Mouse (Mus musculus): ENCODE data around the gene Celf2. TPM values are rescaled to one million over a fixed set of nuclear protein-coding genes. Genes with fewer than 3 reads are reported as not detected.

The Celf2 gene
- polyA plus RNA-seq, 1 experiment, result 68.7 TPM

DNA sequence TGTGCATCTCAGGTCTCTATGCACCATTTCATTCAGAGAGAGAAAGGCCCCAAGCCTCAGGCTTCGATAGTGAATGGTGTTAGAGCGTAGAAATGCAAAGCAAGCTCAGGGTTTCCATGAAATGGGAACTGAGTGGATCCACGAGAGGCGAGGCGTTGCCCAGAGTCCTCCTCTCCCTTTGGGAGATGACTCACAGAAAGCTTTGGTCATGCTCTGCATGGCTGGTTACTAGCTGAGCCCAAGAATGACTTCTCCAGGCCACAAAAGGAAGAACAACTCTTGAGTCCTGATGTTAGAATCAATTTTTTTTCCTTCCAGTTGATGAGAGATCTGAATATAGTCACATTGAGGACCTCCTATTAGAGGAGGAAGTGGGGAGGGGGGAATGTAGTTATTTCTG, 496.2 kb downstream of the Celf2 start:
- Histone ChIP-seq H3K4me3 (replicated peaks; ENCODE audit: insufficient read depth, low read depth, low read length) (no peak overlapping the region), H3K27me3 (ENCODE audit: control insufficient read depth, insufficient read depth, low read length) (no peaks in the 10 kb centered on the region), H3K27ac (ENCODE audit: insufficient read depth, low read length) (no peak overlapping the region), H3K4me1 (ENCODE audit: control insufficient read depth, insufficient read depth, low read length) (no peaks in the 10 kb centered on the region)
- 92% methylated on average over 5 of the region's 5 CpGs for WGBS
- DNase-seq, result no peak
- TF ChIP-seq CTCF (IDR thresholded peaks at IDR 0.05; ENCODE audit: borderline replicate concordance, insufficient read depth, low read depth, low read length) (no peak), POLR2A (IDR thresholded peaks at IDR 0.05; ENCODE audit: borderline replicate concordance, insufficient read depth, low read length) (no peak)

DNA sequence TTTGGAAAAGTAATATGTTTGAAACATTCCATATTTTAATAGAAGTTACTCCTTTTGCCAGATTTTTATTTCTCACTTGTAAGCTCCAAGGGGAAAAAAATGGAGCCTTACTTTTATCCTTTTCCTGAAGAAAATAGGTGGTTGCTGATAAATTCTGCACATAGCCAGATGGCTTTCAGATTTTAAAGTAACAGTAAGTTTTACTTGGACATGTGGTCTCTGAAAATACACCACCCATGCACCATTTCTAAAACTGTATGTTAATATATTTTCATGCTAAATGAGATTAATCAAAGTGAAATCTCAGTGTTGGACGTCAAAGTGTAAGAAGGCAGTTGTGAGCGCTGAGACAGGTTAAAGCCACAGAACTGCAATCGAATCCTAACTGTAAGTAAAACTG, 502.5 kb downstream of the Celf2 start:
- H3K27ac ChIP-seq (ENCODE audit: insufficient read depth, low read length), result no peak overlapping the region
- TF ChIP-seq POLR2A (IDR thresholded peaks at IDR 0.05; ENCODE audit: borderline replicate concordance, insufficient read depth, low read length) (no peak), CTCF (IDR thresholded peaks at IDR 0.05; ENCODE audit: borderline replicate concordance, insufficient read depth, low read depth, low read length) (no peak)
- H3K27me3 ChIP-seq (ENCODE audit: control insufficient read depth, insufficient read depth, low read length), result no peaks in the 10 kb centered on the region
- H3K4me3 ChIP-seq (replicated peaks; ENCODE audit: insufficient read depth, low read depth, low read length), result no peak overlapping the region
- H3K4me1 ChIP-seq (ENCODE audit: control insufficient read depth, insufficient read depth, low read length), result peaks cover under 1% of the 10 kb centered on the region; the same call in 1 of the 2 replicates
- no peak for DNase-seq
- WGBS, result 91% methylated on average over 3 of the region's 3 CpGs

DNA sequence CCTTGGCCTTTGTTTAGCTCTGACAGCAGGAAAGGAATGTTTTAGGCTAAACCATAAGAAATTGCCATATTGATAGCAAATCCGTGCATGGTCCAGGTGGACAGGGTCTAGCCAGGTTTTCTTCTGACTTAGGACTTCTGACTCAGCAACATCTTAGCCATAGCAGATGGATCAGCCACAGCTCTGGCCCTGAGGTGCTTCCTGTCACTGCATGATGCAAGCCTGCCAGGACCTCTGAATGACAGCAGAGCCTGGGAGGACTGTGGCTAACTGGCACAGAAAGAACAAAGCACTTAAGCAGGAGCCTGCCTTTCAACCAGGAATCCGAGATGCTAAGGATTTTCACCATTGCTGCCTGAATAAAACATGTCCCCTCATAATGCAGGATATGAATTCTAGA, 507.4 kb downstream of the Celf2 start:
- Histone ChIP-seq H3K4me3 (replicated peaks; ENCODE audit: insufficient read depth, low read depth, low read length) (no peak overlapping the region), H3K27ac (ENCODE audit: insufficient read depth, low read length) (no peak overlapping the region), H3K4me1 (ENCODE audit: control insufficient read depth, insufficient read depth, low read length) (peaks cover 7% of the 10 kb centered on the region; the same call in 1 of the 2 replicates), H3K27me3 (ENCODE audit: control insufficient read depth, insufficient read depth, low read length) (no peaks in the 10 kb centered on the region)
- TF ChIP-seq POLR2A (IDR thresholded peaks at IDR 0.05; ENCODE audit: borderline replicate concordance, insufficient read depth, low read length), result no peak
- TF ChIP-seq CTCF (IDR thresholded peaks at IDR 0.05; ENCODE audit: borderline replicate concordance, insufficient read depth, low read depth, low read length), result no peak
- DNase-seq, result peak; percentile 78 to 93
- WGBS, result 12% methylated on average over 2 of the region's 2 CpGs

DNA sequence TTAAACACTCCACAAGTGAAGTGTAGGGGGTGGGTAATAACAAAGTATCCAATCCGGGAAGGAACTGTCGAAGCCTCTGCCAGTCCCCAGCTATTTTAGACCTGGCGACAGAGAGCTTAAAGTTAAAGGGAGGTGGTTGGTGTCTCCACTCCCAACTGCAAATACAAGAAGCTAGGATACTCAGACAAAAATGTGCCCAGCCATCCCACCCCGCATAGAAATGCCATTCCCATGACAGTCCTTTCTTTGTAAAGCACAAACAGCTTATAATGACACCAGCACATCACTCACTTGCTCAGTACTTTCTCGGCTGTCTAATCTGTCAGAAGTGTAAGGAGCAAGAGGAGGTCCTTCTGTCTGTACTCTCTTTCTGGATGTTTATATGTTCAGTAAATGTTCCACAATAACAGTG, 518.3 kb downstream of the Celf2 start:
- 67% methylated on average over 5 of the region's 5 CpGs for WGBS

DNA sequence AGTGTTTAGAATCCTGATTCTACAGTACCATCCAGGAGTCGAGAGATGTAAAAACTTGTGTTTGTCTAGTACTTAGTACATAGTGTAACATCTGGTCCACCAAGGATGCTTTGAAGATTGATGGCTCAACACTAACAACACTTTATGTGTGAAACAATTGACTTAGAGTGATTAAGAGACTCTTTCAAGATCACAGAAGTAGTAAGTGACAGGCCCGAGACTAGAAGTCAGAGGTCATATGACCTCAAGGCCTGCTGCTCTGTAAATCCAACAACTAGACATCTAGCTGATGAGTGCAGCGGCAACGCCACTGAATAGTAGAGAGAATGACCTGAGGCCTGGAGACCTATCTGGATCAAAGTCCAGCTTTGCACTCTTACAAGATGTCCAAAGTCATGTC, 523.7 kb downstream of the Celf2 start:
- Histone ChIP-seq H3K4me3 (replicated peaks; ENCODE audit: insufficient read depth, low read depth, low read length) (no peak overlapping the region), H3K27me3 (ENCODE audit: control insufficient read depth, insufficient read depth, low read length) (no peaks in the 10 kb centered on the region), H3K27ac (ENCODE audit: insufficient read depth, low read length) (no peak overlapping the region), H3K4me1 (ENCODE audit: control insufficient read depth, insufficient read depth, low read length) (no peaks in the 10 kb centered on the region)
- TF ChIP-seq POLR2A (IDR thresholded peaks at IDR 0.05; ENCODE audit: borderline replicate concordance, insufficient read depth, low read length) (no peak), CTCF (IDR thresholded peaks at IDR 0.05; ENCODE audit: borderline replicate concordance, insufficient read depth, low read depth, low read length) (no peak)
- DNase-seq, result no peak
- 90% methylated on average over 4 of the region's 4 CpGs for WGBS

More for the DNA sequence above, 518.3 kb downstream of the Celf2 start:
- Histone ChIP-seq H3K4me1 (ENCODE audit: control insufficient read depth, insufficient read depth, low read length) (no peaks in the 10 kb centered on the region), H3K27me3 (ENCODE audit: control insufficient read depth, insufficient read depth, low read length) (no peaks in the 10 kb centered on the region), H3K4me3 (replicated peaks; ENCODE audit: insufficient read depth, low read depth, low read length) (no peak overlapping the region), H3K27ac (ENCODE audit: insufficient read depth, low read length) (no peak overlapping the region)
- no peak for TF ChIP-seq CTCF (IDR thresholded peaks at IDR 0.05; ENCODE audit: borderline replicate concordance, insufficient read depth, low read depth, low read length)
- TF ChIP-seq POLR2A (IDR thresholded peaks at IDR 0.05; ENCODE audit: borderline replicate concordance, insufficient read depth, low read length), result no peak
- DNase-seq, result no peak

DNA sequence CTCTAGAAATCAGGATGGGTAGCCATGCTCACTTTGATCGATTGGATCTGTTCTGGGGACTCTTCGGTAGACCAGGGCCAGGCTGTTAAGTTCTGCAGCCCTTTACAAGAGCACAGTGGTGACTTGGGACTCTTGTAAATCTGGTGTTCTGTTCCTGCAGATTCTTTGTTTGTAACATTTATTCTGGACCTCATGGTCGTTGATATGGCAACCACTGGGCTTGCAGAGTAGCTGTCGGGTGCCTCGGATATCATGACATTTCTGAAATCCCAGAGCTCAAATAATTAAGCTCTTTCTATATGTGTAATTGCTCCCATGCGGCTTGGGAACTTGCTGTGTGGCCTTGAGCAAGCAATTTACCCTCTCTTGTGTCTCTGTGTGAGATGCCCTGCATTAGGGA, 525.5 kb downstream of the Celf2 start:
- TF ChIP-seq CTCF (IDR thresholded peaks at IDR 0.05; ENCODE audit: borderline replicate concordance, insufficient read depth, low read depth, low read length) (no peak), POLR2A (IDR thresholded peaks at IDR 0.05; ENCODE audit: borderline replicate concordance, insufficient read depth, low read length) (no peak)
- Histone ChIP-seq H3K27ac (ENCODE audit: insufficient read depth, low read length) (no peak overlapping the region), H3K27me3 (ENCODE audit: control insufficient read depth, insufficient read depth, low read length) (no peaks in the 10 kb centered on the region), H3K4me1 (ENCODE audit: control insufficient read depth, insufficient read depth, low read length) (no peaks in the 10 kb centered on the region; the same call in 1 of the 2 replicates), H3K4me3 (replicated peaks; ENCODE audit: insufficient read depth, low read depth, low read length) (no peak overlapping the region)
- DNase-seq, result no peak
- 59% methylated on average over 6 of the region's 6 CpGs for WGBS

DNA sequence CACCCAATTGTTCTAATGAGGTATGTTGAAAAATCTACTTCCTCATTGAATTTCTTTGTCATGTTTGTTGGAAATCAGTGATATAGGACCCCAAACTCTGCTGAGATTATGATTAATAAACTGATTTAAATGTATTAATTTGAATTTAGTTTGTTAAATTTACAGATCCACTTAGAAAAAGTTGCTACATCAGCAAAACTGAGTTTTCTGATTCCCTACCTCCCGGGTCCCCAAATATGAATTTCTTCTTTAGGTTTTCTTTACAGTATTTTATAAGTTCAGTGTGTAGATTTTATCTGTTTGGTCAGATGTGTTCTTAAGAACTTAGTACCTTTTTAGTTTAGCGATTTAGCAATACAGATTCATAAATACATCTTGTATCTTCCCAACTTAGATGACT, 533.1 kb downstream of the Celf2 start:
- DNase-seq, result no peak
- H3K4me3 ChIP-seq (replicated peaks; ENCODE audit: insufficient read depth, low read depth, low read length), result no peak overlapping the region
- 96% methylated on average over 2 of the region's 2 CpGs for whole genome bisulfite sequencing
- no peak for TF ChIP-seq CTCF (IDR thresholded peaks at IDR 0.05; ENCODE audit: borderline replicate concordance, insufficient read depth, low read depth, low read length)
- TF ChIP-seq POLR2A (IDR thresholded peaks at IDR 0.05; ENCODE audit: borderline replicate concordance, insufficient read depth, low read length), result no peak
- H3K27me3 ChIP-seq (ENCODE audit: control insufficient read depth, insufficient read depth, low read length), result no peaks in the 10 kb centered on the region
- no peaks in the 10 kb centered on the region; the same call in 1 of the 2 replicates for H3K4me1 ChIP-seq (ENCODE audit: control insufficient read depth, insufficient read depth, low read length)
- no peak overlapping the region for H3K27ac ChIP-seq (ENCODE audit: insufficient read depth, low read length)

DNA sequence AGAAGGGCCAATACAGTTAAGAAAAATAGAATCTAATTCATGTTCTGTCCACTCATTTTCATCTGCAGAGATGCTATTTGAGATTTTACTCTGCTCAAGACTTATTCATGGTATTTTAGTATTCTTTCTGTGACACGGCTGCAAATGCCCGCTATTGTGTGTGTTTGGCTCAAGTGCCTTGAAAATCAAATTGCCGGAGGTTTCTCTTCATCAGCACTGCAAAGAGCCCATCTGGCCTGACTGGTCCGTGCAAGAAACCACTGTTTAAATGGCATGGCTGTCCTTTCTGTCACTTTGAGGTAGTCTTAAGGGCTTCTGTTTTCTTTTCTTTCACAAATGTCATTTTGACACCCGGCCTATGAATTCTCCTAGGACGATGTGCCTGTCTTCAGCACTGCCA, 540.1 kb downstream of the Celf2 start:
- no peak for DNase-seq

More for the DNA sequence above, 540.1 kb downstream of the Celf2 start:
- WGBS, result 51% methylated on average over 6 of the region's 6 CpGs
- no peak overlapping the region for H3K27ac ChIP-seq (ENCODE audit: insufficient read depth, low read length)
- no peaks in the 10 kb centered on the region for H3K27me3 ChIP-seq (ENCODE audit: control insufficient read depth, insufficient read depth, low read length)
- TF ChIP-seq POLR2A (IDR thresholded peaks at IDR 0.05; ENCODE audit: borderline replicate concordance, insufficient read depth, low read length) (no peak), CTCF (IDR thresholded peaks at IDR 0.05; ENCODE audit: borderline replicate concordance, insufficient read depth, low read depth, low read length) (no peak)
- no peak overlapping the region for H3K4me3 ChIP-seq (replicated peaks; ENCODE audit: insufficient read depth, low read depth, low read length)
- no peaks in the 10 kb centered on the region for H3K4me1 ChIP-seq (ENCODE audit: control insufficient read depth, insufficient read depth, low read length)

All from cerebellum, adult 2 months (tissue).